Mouse (Mus musculus) kidney, postnatal 0 days (tissue): ENCODE measurements around the gene Card6. TPM values are rescaled to one million over a fixed set of nuclear protein-coding genes. Genes with fewer than 3 reads are reported as not detected.

Experiments used
- ATAC-seq: fragments of 200-750 bp; cut with Nextera tagmentation; replicated peaks from 2 replicates; pipeline ENCODE4 v1.8.0; 2017; ENCODE audit warnings: low read depth, moderate number of reproducible peaks, moderate TSS enrichment, moderate library complexity; ENCODE audit not compliant: low FRiP score
- DNase-seq: peaks from one replicate; pipeline ENCODE4 v3.0.0-alpha.2; 2016; ENCODE audit warnings: low spot score
- H3K27ac ChIP-seq: fragments of 300-500 bp; sonication (generic); 2 replicates; pipeline ENCODE4 v1.5.1; 2014; ENCODE audit warnings: mild to moderate bottlenecking
- H3K27me3 ChIP-seq: fragments of 300-500 bp; sonication (generic); 2 replicates; pipeline ENCODE4 v1.6.1; 2014; ENCODE audit warnings: low read length, mixed read lengths; ENCODE audit not compliant: insufficient read depth
- H3K36me3 ChIP-seq: fragments of 300-500 bp; sonication (generic); 2 replicates; pipeline ENCODE4 v1.6.1; 2014; ENCODE audit warnings: low read length, mixed read lengths; ENCODE audit not compliant: insufficient read depth
- H3K4me1 ChIP-seq: fragments of 300-500 bp; sonication (generic); replicated peaks from 2 replicates; pipeline ENCODE4 v1.6.1; 2014; ENCODE audit warnings: antibody characterized with exemption, low read length, mixed read lengths; ENCODE audit not compliant: insufficient read depth
- H3K4me2 ChIP-seq: fragments of 300-500 bp; sonication (generic); 2 replicates; pipeline ENCODE4 v1.6.1; 2014; ENCODE audit warnings: mild to moderate bottlenecking, low read length, moderate library complexity, mixed read lengths
- H3K4me3 ChIP-seq: fragments of 300-500 bp; sonication (generic); replicated peaks from 2 replicates; pipeline ENCODE4 v1.5.1; 2014; ENCODE audit warnings: low read depth, low read length
- H3K9ac ChIP-seq: fragments of 300-500 bp; sonication (generic); 2 replicates; pipeline ENCODE4 v1.6.1; 2014; ENCODE audit warnings: low read depth, low read length
- H3K9me3 ChIP-seq: fragments of 300-500 bp; sonication (generic); replicated peaks from 2 replicates; pipeline ENCODE4 v1.6.1; 2016; ENCODE audit warnings: low read length, inconsistent platforms, mixed read lengths
- CTCF ChIP-seq: IDR thresholded peaks from 2 replicates; pipeline ENCODE4 v1.5.1; 2016; ENCODE audit warnings: antibody characterized with exemption, low read depth, mild to moderate bottlenecking, moderate library complexity
- WGBS: fragments of 180-500 bp; shearing (Covaris S2); extraction: QIAGEN DNeasy Blood & Tissue Kit; methylation state at CpG from one replicate; pipeline ENCODE4 v1.1.7; 2014; 5-methylcytosine and 5-hydroxymethylcytosine counted together
- polyA plus RNA-seq: library from polyadenylated mRNA; unstranded; fragments of >200 nt; fragmentation: Nextera tagmentation; extraction: Ambion mirVana; gene quantifications from 2 replicates; pipeline ENCODE4 v1.2.1, GENCODE M21; 2015

The Card6 gene
- polyA plus RNA-seq, 1 experiment from 2014 or later, result 1.4 TPM

DNA sequence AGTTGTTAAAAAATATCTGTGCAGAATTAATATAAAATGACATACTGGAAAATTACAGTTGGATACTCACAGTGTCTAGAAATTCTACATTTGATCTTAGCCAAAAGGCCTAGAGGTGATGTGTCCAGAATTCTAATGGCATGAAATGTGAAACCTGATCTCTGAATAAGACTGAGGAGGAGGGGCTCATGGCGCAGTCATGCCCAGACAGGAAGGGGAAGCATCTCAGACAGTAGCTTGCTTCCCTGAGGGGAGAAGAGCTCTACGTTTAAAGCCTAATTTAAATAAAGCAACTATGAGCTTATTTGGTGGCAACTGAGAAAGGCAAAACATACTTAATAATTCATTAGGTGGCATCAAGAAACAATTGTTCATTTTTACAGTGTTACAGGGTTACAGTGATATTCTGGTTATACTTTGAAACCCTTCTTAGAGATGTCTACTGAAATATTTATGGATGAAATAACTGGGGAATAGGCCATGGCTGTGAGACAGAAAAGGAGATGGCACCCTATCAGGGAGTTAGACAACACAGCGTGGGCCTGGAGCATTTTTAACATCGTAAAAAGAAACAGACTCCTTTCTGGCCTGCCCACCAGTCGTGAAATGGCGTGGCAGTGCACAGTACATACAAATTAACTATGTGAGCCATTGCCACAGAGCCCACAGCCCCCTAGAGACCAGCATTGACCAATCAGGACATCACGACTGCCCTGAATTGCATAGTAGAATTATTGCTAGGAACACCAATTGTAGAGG lies 19.3 kb downstream of the Card6 start:
- no peaks in the 10 kb centered on the region for H3K4me1 ChIP-seq
- H3K36me3 ChIP-seq, result no peaks in the 10 kb centered on the region
- H3K27ac ChIP-seq, result no peak overlapping the region
- no peaks in the 10 kb centered on the region for H3K27me3 ChIP-seq
- DNase-seq, result peak; percentile 37
- no peak overlapping the region for H3K9ac ChIP-seq
- no peaks in the 10 kb centered on the region for H3K9me3 ChIP-seq
- TF ChIP-seq CTCF, result no peak
- no peak for ATAC-seq
- WGBS, result 53% methylated on average over 7 of the region's 7 CpGs
- no peak overlapping the region for H3K4me2 ChIP-seq
- no peak overlapping the region for H3K4me3 ChIP-seq

DNA sequence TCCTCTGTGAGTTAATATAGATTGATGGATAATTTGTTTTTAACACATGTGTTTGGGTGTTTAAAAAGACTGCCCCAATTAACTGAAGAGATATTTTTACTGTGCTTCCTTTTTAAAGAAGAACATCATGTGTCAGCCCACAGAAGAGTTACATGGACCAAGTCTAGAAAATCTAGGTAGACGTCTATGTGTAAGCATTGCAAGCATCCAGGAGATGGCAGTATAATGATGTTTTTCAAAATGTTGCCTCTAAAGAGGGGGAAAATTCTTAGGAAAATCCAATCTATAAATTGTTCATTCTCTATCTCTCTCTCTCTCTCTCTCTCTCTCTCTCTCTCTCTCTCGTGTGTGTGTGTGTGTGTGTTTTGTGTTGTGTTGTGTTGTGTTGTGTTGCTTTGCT lies 22.2 kb downstream of the Card6 start:
- Histone ChIP-seq H3K4me1 (no peaks in the 10 kb centered on the region), H3K27ac (no peak overlapping the region), H3K27me3 (no peaks in the 10 kb centered on the region), H3K36me3 (no peaks in the 10 kb centered on the region), H3K4me2 (no peak overlapping the region), H3K4me3 (no peak overlapping the region), H3K9ac (no peak overlapping the region), H3K9me3 (no peaks in the 10 kb centered on the region)
- peak; percentile 80 for TF ChIP-seq CTCF
- no peak for ATAC-seq
- WGBS, result 8% methylated on average over 2 of the region's 2 CpGs
- peak; percentile 81 for DNase-seq

DNA sequence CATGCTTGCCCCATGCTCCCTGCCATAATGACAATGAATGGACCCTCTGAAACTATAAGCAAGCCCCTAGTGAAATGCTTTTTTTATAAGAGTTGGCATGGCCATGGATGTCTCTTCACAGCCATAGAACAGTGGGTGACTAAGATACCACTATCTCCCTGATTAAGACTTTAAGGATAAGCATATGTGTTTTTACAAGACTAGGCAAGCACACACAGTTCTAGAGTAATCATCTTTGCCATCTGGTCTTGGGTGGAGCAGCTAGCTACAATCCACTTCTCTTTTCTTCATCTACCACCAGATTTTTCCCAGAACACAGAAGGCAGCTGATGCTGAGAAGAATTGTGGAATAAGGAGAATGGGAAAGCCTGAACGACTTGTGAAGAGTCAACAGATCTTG lies 27.1 kb downstream of the Card6 start:
- no peak for TF ChIP-seq CTCF
- ATAC-seq, result no peak
- 76% methylated on average over 1 of the region's 1 CpGs for WGBS

DNA sequence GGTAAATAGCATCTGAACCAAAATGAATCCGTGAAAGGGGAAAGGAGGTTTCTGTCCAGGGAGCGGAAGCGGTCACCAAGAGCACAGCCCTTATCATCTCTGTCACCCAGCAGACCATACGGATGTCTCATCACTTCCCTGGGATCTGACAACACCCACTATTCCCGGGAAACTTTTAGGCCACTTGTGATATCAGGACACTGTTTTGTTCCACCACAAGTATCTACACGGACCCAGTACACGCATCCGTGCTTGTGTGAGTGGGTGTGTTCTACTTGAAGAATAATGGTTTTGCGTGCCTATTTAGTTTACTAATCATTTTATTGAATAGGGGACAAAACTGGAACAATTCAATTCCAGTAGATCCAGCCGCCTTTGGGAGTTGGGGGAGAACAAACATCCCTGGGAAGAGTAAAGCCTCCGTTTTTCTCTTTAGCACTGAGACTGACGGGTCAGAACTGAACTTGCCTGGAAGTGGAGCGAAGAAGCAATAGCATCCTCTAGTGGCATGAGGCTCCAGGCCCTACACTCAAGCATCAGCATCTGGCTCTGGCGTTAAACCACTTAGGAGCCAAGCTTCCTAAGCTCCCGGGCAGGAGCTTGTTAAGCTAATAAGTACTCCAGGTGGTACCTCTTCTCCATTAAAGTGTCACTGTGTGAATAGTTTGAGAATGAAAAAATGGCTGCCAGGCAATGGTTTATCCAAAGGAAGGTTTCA lies 39.4 kb downstream of the Card6 start:
- Histone ChIP-seq H3K4me2 (no peak overlapping the region), H3K9me3 (no peaks in the 10 kb centered on the region), H3K27me3 (no peaks in the 10 kb centered on the region), H3K4me1 (no peaks in the 10 kb centered on the region), H3K27ac (no peak overlapping the region), H3K9ac (no peak overlapping the region), H3K36me3 (no peaks in the 10 kb centered on the region), H3K4me3 (no peak overlapping the region)
- 0 out of 2 replicates have a peak, but pooled peaks have one; percentile 54 for ATAC-seq
- peak; percentile 80 for DNase-seq
- TF ChIP-seq CTCF, result peak; percentile 84
- WGBS, result 59% methylated on average over 15 of the region's 15 CpGs

More for the DNA sequence above, 27.1 kb downstream of the Card6 start:
- no peak overlapping the region for H3K4me3 ChIP-seq
- DNase-seq, result no peak
- H3K4me2 ChIP-seq, result no peak overlapping the region
- H3K4me1 ChIP-seq, result no peaks in the 10 kb centered on the region
- no peaks in the 10 kb centered on the region for H3K36me3 ChIP-seq
- H3K27ac ChIP-seq, result no peak overlapping the region
- H3K27me3 ChIP-seq, result no peaks in the 10 kb centered on the region
- H3K9me3 ChIP-seq, result no peaks in the 10 kb centered on the region
- no peak overlapping the region for H3K9ac ChIP-seq

DNA sequence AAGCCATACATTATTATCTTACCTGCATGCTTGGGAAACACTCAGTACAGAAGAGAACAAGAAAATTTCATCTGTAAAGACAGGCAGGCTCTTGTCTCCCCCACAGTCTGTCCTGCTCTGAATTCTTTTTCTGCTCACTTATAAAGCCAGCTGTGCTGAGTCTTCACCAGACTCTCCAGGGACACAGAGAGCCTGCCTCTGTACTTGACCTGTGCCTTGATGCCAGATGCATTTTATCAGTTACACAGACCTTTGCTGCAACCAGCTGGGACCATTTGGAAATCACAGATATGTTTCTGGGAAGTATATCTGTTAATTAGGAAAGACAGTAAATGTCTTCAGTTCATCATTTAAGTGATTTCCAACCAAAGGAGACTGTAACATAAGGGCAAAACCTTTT lies 44.7 kb downstream of the Card6 start, which contains the start of gene C7:
Gene C7, minus strand, starts transcription at position 106 of the 400 bp plus-strand sequence.
- H3K9ac ChIP-seq, result no peak within 1 kb of the TSS
- ATAC-seq, result no peak
- peak; percentile 60 for DNase-seq
- TF ChIP-seq CTCF, result no peak
- no peak within 1 kb of the TSS for H3K4me3 ChIP-seq
- H3K27ac ChIP-seq, result no peak within 1 kb of the TSS
- H3K9me3 ChIP-seq, result no peaks in the 10 kb centered on the region
- H3K4me1 ChIP-seq, result no peaks in the 10 kb centered on the region
- no peak within 1 kb of the TSS for H3K4me2 ChIP-seq
- no peaks in the 10 kb centered on the region for H3K36me3 ChIP-seq
- no peaks in the 10 kb centered on the region for H3K27me3 ChIP-seq

Other genes starting within 250 kb of the Card6 start
- not detected in 2 replicates for gene Mroh2b, start 209.8 kb downstream of the Card6 start, polyA plus RNA-seq
- 0.32 and 0.50 TPM in 2 replicates for gene C7, start 44.8 kb downstream of the Card6 start, polyA plus RNA-seq
- gene Rpl37, start 8.1 kb upstream of the Card6 start, polyA plus RNA-seq, result 742 and 859 TPM in 2 replicates
- 19.9 and 21.0 TPM in 2 replicates for gene Prkaa1, start 35.3 kb upstream of the Card6 start, polyA plus RNA-seq
- 45.9 and 47.4 TPM in 2 replicates for gene Ttc33, start 77.0 kb upstream of the Card6 start, polyA plus RNA-seq
- gene Ptger4, start 135.6 kb upstream of the Card6 start, polyA plus RNA-seq, result 4.6 and 5.3 TPM in 2 replicates